Mouse (Mus musculus) bone marrow, adult 2 months (tissue): Measurements from ENCODE around the gene Ermp1.

Experiments used
- CTCF ChIP-seq: fragments of 200-500 bp; IDR thresholded peaks from 2 replicates; pipeline ENCODE4 v1.5.1; 2011; ENCODE audit warnings: low read length, control low read depth; ENCODE audit not compliant: control insufficient read depth, insufficient read depth
- POLR2A ChIP-seq: fragments of 200-500 bp; IDR thresholded peaks from 2 replicates; pipeline ENCODE4 v1.6.1; 2011; ENCODE audit warnings: low read depth, mild to moderate bottlenecking, control low read depth, low read length, borderline replicate concordance; ENCODE audit not compliant: control insufficient read depth

DNA sequence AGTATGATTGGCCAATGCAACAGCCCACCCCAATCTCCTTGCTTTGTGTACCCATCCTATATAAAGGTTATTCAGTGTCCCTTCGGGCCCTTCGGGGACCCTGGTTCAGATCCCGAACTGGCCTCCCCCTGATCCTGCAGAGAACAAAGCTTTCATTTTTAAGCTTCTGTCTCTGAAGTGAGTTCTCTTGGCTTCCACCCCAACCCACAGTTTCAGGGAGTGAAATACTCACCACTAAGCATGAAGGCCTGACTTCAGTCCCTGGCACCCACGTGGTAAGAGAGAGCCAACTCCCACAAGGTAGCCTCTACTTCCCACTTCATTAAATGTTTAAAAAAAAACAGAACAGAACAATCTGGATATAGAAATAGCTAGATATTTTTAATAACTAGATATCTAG lies 10.6 kb upstream of the Ermp1 start:
- TF ChIP-seq POLR2A, result no peak
- TF ChIP-seq CTCF, result no peak
